Mouse (Mus musculus) A20 (cell line): ENCODE measurements at regions not wholly inside any gene's neighbourhood (a gene's known extent, or its start where the extent isn't known, plus 50 kb on each side); places are given as distances from the start of the nearest gene placed in this dataset.

Source experiments
- DNase-seq: peaks from one replicate; pipeline ENCODE4 v3.0.0-alpha.2; 2011; ENCODE audit warnings: low read depth, low spot score

- no peak for DNase-seq
Measured at GRCm38 (mm10) chr2:137705724-137706422, 550.5 kb upstream of the Btbd3 start.

DNA sequence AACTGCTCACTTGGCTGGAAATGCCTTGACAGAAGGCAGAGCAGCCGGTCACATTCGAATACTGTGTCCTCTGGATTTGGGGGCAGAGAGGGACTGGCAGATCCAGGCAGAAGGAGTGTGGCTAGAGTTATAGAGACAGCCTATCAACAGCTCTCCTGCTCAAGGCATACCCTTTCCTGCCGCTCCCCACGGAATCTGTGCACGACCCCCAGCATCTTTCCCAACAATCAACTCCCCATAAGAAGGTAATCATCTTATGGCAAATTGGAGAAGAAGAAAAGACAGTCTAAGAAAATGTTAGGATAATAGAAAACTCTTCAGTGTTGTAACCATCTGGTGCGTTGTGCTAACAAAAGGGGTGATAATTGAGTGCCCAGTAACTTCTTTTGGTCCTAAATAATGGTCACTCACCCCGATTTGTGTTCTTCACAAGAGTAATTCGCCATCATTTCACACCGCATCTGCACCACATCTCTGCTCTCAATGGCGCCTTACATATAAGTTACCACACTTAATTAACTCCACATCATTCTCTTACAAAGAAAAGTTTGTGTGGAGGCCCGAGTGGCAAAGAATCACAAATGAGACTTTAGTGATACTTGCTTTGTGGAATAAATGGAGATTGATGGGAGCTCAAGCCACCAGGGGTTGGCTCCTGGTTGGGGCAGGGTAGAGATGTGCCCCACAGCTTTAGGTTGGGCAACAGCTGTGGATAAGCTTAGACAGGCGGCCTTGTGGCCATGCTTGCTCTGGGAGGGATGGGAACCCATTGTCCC, 551.2 kb upstream of the Btbd3 start:
- no peak for DNase-seq

DNA sequence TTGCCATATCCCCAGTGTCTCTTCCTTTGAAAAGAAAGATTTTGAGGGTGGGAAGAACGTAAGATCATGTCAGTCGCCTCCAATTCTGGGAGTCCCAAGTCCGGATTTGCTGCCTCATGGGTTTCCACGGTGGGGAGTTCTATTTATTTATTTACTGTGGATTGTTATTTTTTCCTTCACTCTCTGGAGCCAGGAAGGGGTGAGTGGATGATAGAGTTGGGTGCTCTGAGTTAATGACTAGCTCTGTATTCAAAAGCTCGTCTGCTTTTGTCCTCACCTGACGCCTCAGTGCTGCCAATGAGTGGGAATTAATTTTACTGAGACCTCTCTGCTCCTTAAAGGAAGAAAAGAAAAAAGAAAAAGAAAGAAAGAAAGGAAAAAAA, 551.8 kb upstream of the Btbd3 start:
- DNase-seq, result no peak

GRCm38 (mm10) chr2:137704051-137704450, 552.3 kb upstream of the Btbd3 start:
- no peak for DNase-seq

- DNase-seq, result no peak
Measured at GRCm38 (mm10) chr2:137695885-137696284, 560.5 kb upstream of the Btbd3 start.

DNA sequence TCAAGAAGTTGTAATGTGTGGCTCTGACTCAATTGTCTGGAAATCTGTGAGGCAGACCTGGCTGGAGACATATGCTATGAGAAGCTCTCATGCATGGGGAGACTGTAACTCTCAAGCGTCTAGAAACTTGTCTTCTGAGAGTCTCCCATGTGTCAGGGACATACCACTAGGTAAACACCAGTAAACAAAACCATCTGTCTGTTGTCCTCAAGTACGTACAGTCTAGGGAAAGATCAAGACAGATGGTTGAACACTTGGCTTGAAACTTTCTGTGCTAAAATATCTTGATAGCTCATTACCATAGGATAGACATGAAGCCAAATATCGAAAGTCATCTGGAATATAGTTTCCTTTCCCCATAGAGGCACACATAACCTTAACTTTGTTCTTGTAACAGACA, 562.3 kb upstream of the Btbd3 start:
- no peak for DNase-seq

DNA sequence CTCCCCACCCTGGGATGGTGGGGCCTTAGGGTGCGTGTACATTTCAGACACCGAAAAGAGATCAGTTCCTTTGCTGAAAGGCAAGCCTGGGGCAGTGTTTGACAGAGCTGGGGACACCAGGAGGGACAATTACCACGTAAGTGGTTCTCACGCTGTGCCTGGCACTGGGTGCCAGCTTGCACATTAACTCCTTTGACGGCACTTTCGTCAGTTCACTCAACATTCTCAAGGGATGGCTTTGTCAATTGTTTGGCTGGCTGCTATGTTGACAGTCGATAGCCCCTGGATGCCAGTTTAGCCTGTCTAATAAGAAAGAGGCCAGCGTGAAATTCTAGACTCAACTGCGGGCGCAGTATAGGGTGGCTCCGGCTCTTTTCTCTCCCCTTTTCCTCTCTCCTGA, 569.2 kb upstream of the Btbd3 start:
- no peak for DNase-seq

GRCm38 (mm10) chr2:137686735-137687134, 569.6 kb upstream of the Btbd3 start:
- no peak for DNase-seq

GRCm38 (mm10) chr2:137681762-137682161, 565.3 kb upstream of the Jag1 start:
- DNase-seq, result no peak

- no peak for DNase-seq
Measured at GRCm38 (mm10) chr2:137663171-137663570, 546.7 kb upstream of the Jag1 start.

DNA sequence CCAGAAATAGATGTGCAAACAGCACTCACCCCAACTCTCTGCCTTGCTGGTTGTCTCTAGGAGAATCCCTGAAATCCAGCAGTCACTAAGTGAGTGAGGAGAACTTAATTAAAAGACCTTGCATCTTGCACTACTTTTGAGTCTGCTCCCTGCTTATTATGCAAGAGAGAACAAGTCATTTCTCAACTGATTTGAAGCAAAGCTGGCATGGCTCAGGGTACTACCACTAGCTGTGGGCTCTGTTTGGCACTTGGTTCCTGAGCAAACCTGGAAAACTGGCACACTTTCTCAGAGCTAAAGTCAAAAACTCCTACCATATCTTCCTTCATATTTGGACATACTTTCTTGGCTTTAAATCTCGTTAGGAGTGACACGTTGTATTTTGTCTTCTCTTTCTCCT, 545.8 kb upstream of the Jag1 start:
- no peak for DNase-seq

GRCm38 (mm10) chr2:137660449-137660848, 544.0 kb upstream of the Jag1 start:
- no peak for DNase-seq

DNA sequence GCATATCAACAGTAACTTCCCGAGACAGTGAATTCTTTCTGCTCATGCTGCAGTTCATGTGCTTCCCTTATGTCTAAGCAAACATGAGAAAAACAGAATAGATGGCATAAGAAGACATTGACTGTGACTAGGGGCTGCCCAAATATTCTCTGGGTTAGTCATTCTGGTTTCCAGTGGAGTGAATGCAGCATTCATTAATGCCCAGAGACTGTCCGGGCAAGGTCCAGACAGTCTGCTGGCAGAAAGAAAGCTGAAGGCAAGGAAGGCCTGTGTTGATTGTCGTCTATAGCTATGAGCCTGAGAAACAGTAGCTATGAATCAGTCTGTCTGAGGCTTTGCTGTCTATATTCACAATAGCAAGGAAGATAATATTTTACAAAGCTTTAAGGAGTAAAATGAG, 537.9 kb upstream of the Jag1 start:
- no peak for DNase-seq

DNA sequence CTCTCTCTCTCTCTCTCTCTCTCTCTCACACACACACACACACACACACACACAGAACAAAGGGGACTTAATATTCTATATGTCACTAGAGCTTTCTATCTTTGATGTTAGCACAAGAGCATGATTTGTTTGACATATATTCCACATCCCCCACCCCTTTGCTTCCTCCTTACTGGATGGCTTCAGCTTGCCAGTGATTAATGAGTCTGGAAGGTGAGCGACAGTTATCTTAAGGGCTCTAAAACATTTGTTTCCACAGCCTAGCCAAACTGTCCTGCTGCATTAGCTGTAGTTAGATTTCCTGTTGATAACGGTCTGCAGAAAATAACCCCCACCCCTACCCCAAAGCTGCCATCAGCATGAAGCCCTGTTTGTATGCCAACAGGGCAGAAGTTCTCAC, 527.7 kb upstream of the Jag1 start:
- DNase-seq, result no peak

GRCm38 (mm10) chr2:137643269-137644055, 527.0 kb upstream of the Jag1 start:
- no peak for DNase-seq

GRCm38 (mm10) chr2:137635019-137635621, 518.7 kb upstream of the Jag1 start:
- DNase-seq, result no peak

DNA sequence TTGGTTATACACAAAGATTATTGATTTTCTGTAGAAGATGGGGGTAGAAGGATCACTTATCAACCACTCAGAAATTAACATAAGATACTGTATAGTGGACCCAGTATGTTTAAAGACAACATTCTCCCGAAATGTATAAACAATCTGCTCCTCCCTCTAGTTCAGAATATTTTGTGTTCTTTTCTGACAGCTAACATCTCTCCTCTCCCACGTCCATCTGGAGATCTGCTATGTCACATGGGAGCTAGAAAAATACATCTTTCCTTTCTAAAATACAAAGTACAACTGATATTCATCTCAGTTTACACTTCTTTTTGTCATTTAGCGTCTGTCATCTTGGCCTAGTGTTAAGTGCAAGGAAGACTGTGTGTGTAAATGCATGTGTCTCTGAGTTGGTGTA, 500.2 kb upstream of the Jag1 start:
- DNase-seq, result no peak

DNA sequence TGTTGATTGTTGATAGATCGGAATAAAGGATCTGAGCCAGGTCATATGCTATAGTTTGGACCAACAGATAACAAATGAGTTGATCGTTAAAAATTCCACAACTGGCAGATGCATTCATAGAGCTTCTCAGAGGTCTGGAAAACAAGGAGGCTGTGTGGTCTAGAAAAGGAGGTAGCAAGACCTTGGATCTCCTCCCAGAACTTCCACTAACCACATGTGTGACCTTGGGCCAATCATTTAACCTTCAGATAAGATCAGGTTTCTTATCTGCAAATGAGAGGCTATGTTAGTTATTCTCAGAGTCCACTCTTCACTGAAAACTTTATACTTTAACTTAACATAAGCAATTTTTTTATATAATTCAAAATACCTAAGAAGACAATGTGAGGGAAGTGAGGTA, 497.3 kb upstream of the Jag1 start:
- no peak for DNase-seq

DNA sequence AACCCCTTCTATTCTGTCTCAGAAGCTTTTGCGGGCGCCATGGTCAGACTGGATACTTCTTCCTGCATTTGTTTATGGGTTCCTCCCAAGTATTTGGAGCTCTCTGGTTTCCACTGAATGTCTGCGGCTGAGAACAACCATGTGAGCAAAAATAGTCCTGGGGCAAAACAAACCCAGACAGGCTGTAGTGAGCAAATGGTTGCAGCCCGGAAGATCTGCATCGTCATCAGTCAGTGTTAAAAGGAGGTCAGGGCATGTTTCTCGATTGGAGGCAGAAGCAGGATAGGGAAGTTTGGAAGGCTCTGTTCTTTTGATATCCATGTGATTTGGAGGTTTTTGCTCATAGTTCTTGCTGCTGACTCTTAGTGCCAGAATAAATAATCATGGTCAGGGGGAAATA, 492.1 kb upstream of the Jag1 start:
- DNase-seq, result no peak

DNA sequence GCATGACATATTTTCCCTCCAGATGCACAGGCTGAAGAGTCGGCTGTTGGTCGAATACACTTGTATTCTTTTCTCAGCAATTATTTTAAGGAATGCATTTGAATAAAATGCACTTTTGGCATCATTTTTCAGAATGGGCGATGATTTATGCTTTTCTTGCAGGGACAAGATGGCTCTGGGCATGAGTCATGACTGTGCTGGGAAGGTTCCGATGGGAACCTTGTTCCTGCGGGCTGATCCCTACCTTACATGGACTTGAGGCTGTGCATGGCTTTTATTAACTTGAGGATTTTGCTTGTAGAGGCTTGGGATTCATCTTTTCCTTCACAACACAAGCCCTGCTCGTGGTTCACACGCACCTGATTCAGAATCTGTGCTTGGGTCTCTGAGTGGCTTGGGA, 481.7 kb upstream of the Jag1 start:
- no peak for DNase-seq

GRCm38 (mm10) chr2:137594509-137594908, 478.1 kb upstream of the Jag1 start:
- no peak for DNase-seq

DNA sequence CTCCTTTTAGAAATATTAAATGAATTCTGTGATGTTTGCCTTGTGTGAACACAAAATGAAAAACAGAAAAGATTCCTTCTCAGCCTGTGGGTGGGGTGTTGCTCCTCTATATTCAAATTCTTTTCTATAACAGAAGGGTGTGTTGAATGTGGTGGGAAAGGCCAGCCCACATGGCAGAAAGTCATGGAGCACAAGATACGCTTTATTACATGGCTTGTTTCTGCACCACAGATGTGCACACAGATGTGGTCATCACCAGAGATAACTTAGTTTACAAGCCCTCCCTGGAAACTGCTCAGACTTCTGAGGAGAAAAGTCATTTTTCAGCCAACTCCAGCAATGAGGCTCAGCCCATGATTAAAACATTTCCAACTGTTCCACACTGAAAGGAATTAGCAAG, 475.1 kb upstream of the Jag1 start:
- DNase-seq, result no peak
